Mouse (Mus musculus): ENCODE data around the gene Acy3. TPM values are rescaled to one million over a fixed set of nuclear protein-coding genes. Genes with fewer than 3 reads are reported as not detected.

The Acy3 gene
- total and polyA plus RNA-seq, 3 experiments: 0.25 to 0.83 TPM; not detected in 1

DNA sequence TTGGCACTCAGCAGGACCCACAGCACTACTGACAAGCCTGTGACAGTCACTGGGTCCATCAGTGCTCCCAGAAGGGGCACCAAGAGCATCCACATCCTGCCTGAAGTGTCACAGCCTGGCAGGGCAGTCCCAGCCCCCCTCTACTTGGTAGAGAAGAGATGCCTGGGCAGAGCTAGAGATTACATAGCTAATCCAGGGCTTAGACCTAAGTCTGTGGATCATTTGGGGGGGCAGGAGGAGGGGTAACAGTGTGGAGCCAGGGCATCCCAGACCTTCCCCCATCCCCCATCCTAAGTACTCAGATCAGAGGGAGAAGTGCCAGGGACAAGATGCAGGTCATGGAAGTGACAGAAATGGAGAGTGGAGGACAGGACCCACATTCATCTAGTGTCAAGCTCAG is 28.4 kb downstream of the Acy3 start:
- Histone ChIP-seq H3K4me1 (ENCODE audit: control insufficient read depth in 1 of 2, insufficient read depth in 2 of 2) (peaks cover 12 to 30% of the 10 kb centered on the region in 2 experiments), H3K4me3 (replicated peaks in 1 of 3; ENCODE audit: low read depth in 2 of 3, low read length in 2 of 3, poor library complexity in 1 of 3) (no peak overlapping the region), H3K4me2 (ENCODE audit: insufficient read depth, low read depth, poor library complexity, severe bottlenecking) (no peak overlapping the region), H3K9ac (ENCODE audit: insufficient read depth, low read depth) (no peak overlapping the region), H3K9me3 (replicated peaks; ENCODE audit: low read length) (no peaks in the 10 kb centered on the region), H3K27me3 (replicated peaks) (peaks cover 2% of the 10 kb centered on the region), H3K27ac (ENCODE audit: insufficient read depth, low read depth) (no peak overlapping the region), H3K36me3 (replicated peaks in 1 of 2; ENCODE audit: control insufficient read depth in 1 of 2, insufficient read depth in 1 of 2, low read length in 1 of 2) (peaks cover 8 to 15% of the 10 kb centered on the region in 2 experiments), H3K79me2 (replicated peaks; ENCODE audit: control insufficient read depth, extremely low read depth, insufficient read depth, poor library complexity, severe bottlenecking) (peaks cover 8% of the 10 kb centered on the region; the same call in 1 of the 2 replicates)
- DNase-seq (ENCODE audit: extremely low read depth): no peak
- in situ Hi-C loops (cut with MboI; ENCODE audit: low pct_ligation_motif_present, low pct_unique_long_range_greater_than_20kb, low sequenced_read_pairs): loop anchor here (5.0 kb wide), 2 partner anchors 37 to 72 kb away; no protein-coding TSS in a partner anchor
- no peak for TF ChIP-seq CHD2 (IDR thresholded peaks at IDR 0.05; ENCODE audit: low read length)
- no peak for TF ChIP-seq CTCF (conservative IDR thresholded peaks at IDR 0.05 in 1 of 2, IDR thresholded peaks at IDR 0.05 in 1 of 2; ENCODE audit: low read depth in 2 of 2, low read length in 2 of 2)
- no peak for TF ChIP-seq UBTF (IDR thresholded peaks at IDR 0.05; ENCODE audit: low read depth, low read length)
- TF ChIP-seq KAT2A (IDR thresholded peaks at IDR 0.05; ENCODE audit: insufficient replicate concordance, low read length): no peak
- TF ChIP-seq POLR2A (IDR thresholded peaks at IDR 0.05; ENCODE audit: low read depth, low read length): no peak
- no peak for TF ChIP-seq CHD1 (IDR thresholded peaks at IDR 0.05; ENCODE audit: low read depth, low read length)
- TF ChIP-seq EP300 (IDR thresholded peaks at IDR 0.05; ENCODE audit: low read length): no peak
- no peak for TF ChIP-seq ETS1 (conservative IDR thresholded peaks at IDR 0.05; ENCODE audit: low read depth, low read length)
- TF ChIP-seq POLR2AphosphoS2 (IDR thresholded peaks at IDR 0.05; ENCODE audit: low read depth, low read length): no peak
- no peak for TF ChIP-seq TBP (conservative IDR thresholded peaks at IDR 0.05; ENCODE audit: low read depth, low read length)
- TF ChIP-seq E2F4 (IDR thresholded peaks at IDR 0.05; ENCODE audit: insufficient replicate concordance, low read depth, low read length): no peak
- TF ChIP-seq MXI1 (IDR thresholded peaks at IDR 0.05; ENCODE audit: low read depth, low read length): no peak
- TF ChIP-seq GABPA (IDR thresholded peaks at IDR 0.05; ENCODE audit: insufficient replicate concordance, low read depth, low read length): no peak
- TF ChIP-seq JUND (conservative IDR thresholded peaks at IDR 0.05; ENCODE audit: low read depth, low read length): no peak
- no peak for TF ChIP-seq NRF1 (IDR thresholded peaks at IDR 0.05; ENCODE audit: low read depth, low read length)
- dilution Hi-C loops (cut with MboI; ENCODE audit: extremely low pct_ligation_motif_present, extremely low pct_unique_long_range_greater_than_20kb, low sequenced_read_pairs): no loop called here

DNA sequence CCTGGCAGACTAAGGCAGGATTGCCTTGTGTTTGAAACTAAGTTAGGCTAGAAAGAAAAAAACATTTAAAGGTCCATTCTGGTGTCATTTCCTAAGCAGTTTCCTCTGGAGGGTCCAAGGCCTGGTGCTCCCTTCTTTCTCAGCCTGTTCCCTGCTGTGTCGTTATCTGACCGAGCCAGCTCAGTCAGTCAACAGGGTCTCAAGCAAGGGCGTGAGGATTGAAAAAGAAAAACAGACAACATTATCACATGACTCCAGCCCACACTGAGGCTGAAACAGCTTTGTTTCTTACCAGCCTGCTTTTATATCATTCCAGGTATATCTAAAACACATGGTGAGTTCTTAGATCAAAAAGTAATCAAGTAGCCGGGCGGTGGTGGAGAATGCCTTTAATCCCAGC is 29.3 kb downstream of the Acy3 start:
- H3K36me3 ChIP-seq (replicated peaks in 1 of 2; ENCODE audit: control insufficient read depth in 1 of 2, insufficient read depth in 1 of 2, low read length in 1 of 2): peaks cover 4 to 7% of the 10 kb centered on the region in 2 experiments
- in situ Hi-C loops (cut with MboI; ENCODE audit: low pct_ligation_motif_present, low pct_unique_long_range_greater_than_20kb, low sequenced_read_pairs): loop anchor here (5.0 kb wide), 2 partner anchors 37 to 72 kb away; no protein-coding TSS in a partner anchor

More for the DNA sequence above, 29.3 kb downstream of the Acy3 start:
- no peak for DNase-seq (ENCODE audit: extremely low read depth)
- Histone ChIP-seq H3K9ac (ENCODE audit: insufficient read depth, low read depth) (no peak overlapping the region), H3K79me2 (replicated peaks; ENCODE audit: control insufficient read depth, extremely low read depth, insufficient read depth, poor library complexity, severe bottlenecking) (peaks cover 8% of the 10 kb centered on the region; the same call in 1 of the 2 replicates), H3K4me2 (ENCODE audit: insufficient read depth, low read depth, poor library complexity, severe bottlenecking) (no peak overlapping the region), H3K4me1 (ENCODE audit: control insufficient read depth in 1 of 2, insufficient read depth in 2 of 2) (peaks cover 12 to 32% of the 10 kb centered on the region in 2 experiments), H3K27me3 (replicated peaks) (peaks cover 2% of the 10 kb centered on the region), H3K27ac (ENCODE audit: insufficient read depth, low read depth) (no peak overlapping the region), H3K4me3 (replicated peaks in 1 of 3; ENCODE audit: low read depth in 2 of 3, low read length in 2 of 3, poor library complexity in 1 of 3) (no peak overlapping the region), H3K9me3 (replicated peaks; ENCODE audit: low read length) (no peaks in the 10 kb centered on the region)
- no peak for TF ChIP-seq MEF2A (IDR thresholded peaks at IDR 0.05; ENCODE audit: borderline replicate concordance, low read depth, low read length)
- no peak for TF ChIP-seq JUN (IDR thresholded peaks at IDR 0.05; ENCODE audit: insufficient read depth, low read depth, low read length)
- TF ChIP-seq TBP (conservative IDR thresholded peaks at IDR 0.05; ENCODE audit: low read depth, low read length): no peak
- no peak for TF ChIP-seq JUND (conservative IDR thresholded peaks at IDR 0.05; ENCODE audit: low read depth, low read length)
- TF ChIP-seq ZMIZ1 (IDR thresholded peaks at IDR 0.05; ENCODE audit: low read depth, low read length): no peak
- no peak for TF ChIP-seq RAD21 (IDR thresholded peaks at IDR 0.05; ENCODE audit: low read depth, low read length)
- dilution Hi-C loops (cut with MboI; ENCODE audit: extremely low pct_ligation_motif_present, extremely low pct_unique_long_range_greater_than_20kb, low sequenced_read_pairs): no loop called here

All from CH12.LX (cell line).